Mouse (Mus musculus) limb, embryonic 11.5 days (tissue): Measurements from ENCODE around the gene Pdzrn3. TPM values are rescaled to one million over a fixed set of nuclear protein-coding genes. Genes with fewer than 3 reads are reported as not detected.

Source experiments
- ATAC-seq: fragments of 200-750 bp; cut with Nextera tagmentation; 2 replicates; pipeline ENCODE4 v1.8.0; 2017; ENCODE audit warnings: low read depth; ENCODE audit not compliant: insufficient number of reproducible peaks, low FRiP score, low TSS enrichment
- DNase-seq: peaks from one replicate; pipeline ENCODE4 v3.0.0-alpha.2; 2015; ENCODE audit warnings: low spot score
- H3K27ac ChIP-seq: fragments of 300-500 bp; sonication (generic); replicated peaks from 2 replicates; pipeline ENCODE4 v1.5.1; 2014; ENCODE audit warnings: low read depth, mild to moderate bottlenecking, low read length
- H3K27me3 ChIP-seq: fragments of 300-500 bp; sonication (generic); 2 replicates; pipeline ENCODE4 v1.6.1; 2014; ENCODE audit warnings: mild to moderate bottlenecking, low read length, mixed read lengths; ENCODE audit not compliant: control insufficient read depth, insufficient read depth
- H3K36me3 ChIP-seq: fragments of 300-500 bp; sonication (generic); 2 replicates; pipeline ENCODE4 v1.6.1; 2014; ENCODE audit warnings: mild to moderate bottlenecking, low read length, moderate library complexity, mixed read lengths; ENCODE audit not compliant: control insufficient read depth, insufficient read depth
- H3K4me1 ChIP-seq: fragments of 300-500 bp; sonication (generic); 2 replicates; pipeline ENCODE4 v1.6.1; 2014; ENCODE audit warnings: low read length, mixed read lengths; ENCODE audit not compliant: control insufficient read depth, insufficient read depth
- H3K4me2 ChIP-seq: fragments of 300-500 bp; sonication (generic); 2 replicates; pipeline ENCODE4 v1.6.1; 2014; ENCODE audit warnings: low read depth, mild to moderate bottlenecking, moderate library complexity; ENCODE audit not compliant: severe bottlenecking
- H3K4me3 ChIP-seq: fragments of 300-500 bp; sonication (generic); 2 replicates; pipeline ENCODE4 v1.5.1; 2014; ENCODE audit warnings: low read depth, low read length
- H3K9ac ChIP-seq: fragments of 300-500 bp; sonication (generic); 2 replicates; pipeline ENCODE4 v1.6.1; 2014; ENCODE audit warnings: mild to moderate bottlenecking, low read length
- H3K9me3 ChIP-seq: fragments of 300-500 bp; sonication (generic); 2 replicates; pipeline ENCODE4 v1.6.1; 2016; ENCODE audit warnings: low read length; ENCODE audit not compliant: control insufficient read depth
- WGBS: fragments of 180-500 bp; shearing (Covaris S2); extraction: QIAGEN DNeasy Blood & Tissue Kit; methylation state at CpG from one replicate; pipeline ENCODE4 v1.1.7; 2014; 5-methylcytosine and 5-hydroxymethylcytosine counted together
- polyA plus RNA-seq: library from polyadenylated mRNA; unstranded; fragments of >200 nt; fragmentation: Nextera tagmentation; extraction: Ambion mirVana; gene quantifications from 2 replicates; pipeline ENCODE4 v1.2.1, GENCODE M21; 2014

The Pdzrn3 gene
- polyA plus RNA-seq, 1 experiment from 2014 or later = 11.1 TPM

- H3K4me1 ChIP-seq = peaks cover 7% of the 10 kb centered on the region
- ATAC-seq = no peak
- no peak overlapping the region for H3K4me3 ChIP-seq
- H3K9me3 ChIP-seq = no peaks in the 10 kb centered on the region
- no peak for DNase-seq
- H3K27me3 ChIP-seq = no peaks in the 10 kb centered on the region
- no peak overlapping the region for H3K9ac ChIP-seq
- no peak overlapping the region for H3K27ac ChIP-seq
- no peaks in the 10 kb centered on the region for H3K36me3 ChIP-seq
- no peak overlapping the region for H3K4me2 ChIP-seq
- 81% methylated on average over 1 of the region's 1 CpGs for WGBS
Measured at GRCm38 (mm10) chr6:101351100-101351499, 26.6 kb downstream of the Pdzrn3 start.

- no peak for DNase-seq
- H3K4me3 ChIP-seq = no peak overlapping the region
- H3K27ac ChIP-seq = no peak overlapping the region
- H3K36me3 ChIP-seq = no peaks in the 10 kb centered on the region
- ATAC-seq = no peak
- no peaks in the 10 kb centered on the region for H3K9me3 ChIP-seq
- H3K27me3 ChIP-seq = no peaks in the 10 kb centered on the region
- H3K4me2 ChIP-seq = no peak overlapping the region
- 60% methylated on average over 7 of the region's 7 CpGs for WGBS
- peaks cover 9% of the 10 kb centered on the region for H3K4me1 ChIP-seq
- H3K9ac ChIP-seq = no peak overlapping the region
Measured at GRCm38 (mm10) chr6:101350414-101350973, 27.2 kb downstream of the Pdzrn3 start.

- Histone ChIP-seq H3K27me3 (no peaks in the 10 kb centered on the region), H3K27ac (no peak overlapping the region), H3K4me3 (no peak overlapping the region), H3K4me1 (peaks cover 2% of the 10 kb centered on the region; the same call in 1 of the 2 replicates), H3K36me3 (no peaks in the 10 kb centered on the region), H3K4me2 (no peak overlapping the region), H3K9me3 (no peaks in the 10 kb centered on the region), H3K9ac (no peak overlapping the region)
- ATAC-seq (no peak), DNase-seq (no peak)
- WGBS = 93% methylated on average over 5 of the region's 5 CpGs
Measured at GRCm38 (mm10) chr6:101348496-101348895, 29.2 kb downstream of the Pdzrn3 start.

- H3K27ac ChIP-seq = no peak overlapping the region
- DNase-seq (no peak), ATAC-seq (no peak)
- WGBS = 91% methylated on average over 7 of the region's 7 CpGs
- H3K4me3 ChIP-seq = no peak overlapping the region
- no peaks in the 10 kb centered on the region for H3K27me3 ChIP-seq
- no peaks in the 10 kb centered on the region for H3K9me3 ChIP-seq
- no peaks in the 10 kb centered on the region for H3K36me3 ChIP-seq
- no peak overlapping the region for H3K4me2 ChIP-seq
- H3K4me1 ChIP-seq = no peaks in the 10 kb centered on the region
- no peak overlapping the region for H3K9ac ChIP-seq
Measured at GRCm38 (mm10) chr6:101340051-101340450, 37.6 kb downstream of the Pdzrn3 start.

GRCm38 (mm10) chr6:101337842-101338528, 39.7 kb downstream of the Pdzrn3 start:
- H3K4me2 ChIP-seq = no peak overlapping the region
- 58% methylated on average over 10 of the region's 10 CpGs for WGBS
- peaks cover 6% of the 10 kb centered on the region; the same call in 1 of the 2 replicates for H3K4me1 ChIP-seq
- H3K4me3 ChIP-seq = no peak overlapping the region
- H3K9ac ChIP-seq = no peak overlapping the region
- no peak for DNase-seq
- no peak overlapping the region for H3K27ac ChIP-seq
- H3K27me3 ChIP-seq = no peaks in the 10 kb centered on the region
- H3K9me3 ChIP-seq = no peaks in the 10 kb centered on the region
- H3K36me3 ChIP-seq = no peaks in the 10 kb centered on the region
- ATAC-seq = no peak

GRCm38 (mm10) chr6:101336660-101337059, 41.0 kb downstream of the Pdzrn3 start:
- Histone ChIP-seq H3K27me3 (no peaks in the 10 kb centered on the region), H3K4me2 (no peak overlapping the region), H3K36me3 (no peaks in the 10 kb centered on the region), H3K9ac (no peak overlapping the region), H3K27ac (no peak overlapping the region), H3K4me1 (peaks cover 14% of the 10 kb centered on the region; the same call in 1 of the 2 replicates), H3K4me3 (no peak overlapping the region), H3K9me3 (no peaks in the 10 kb centered on the region)
- WGBS = 90% methylated on average over 10 of the region's 10 CpGs
- DNase-seq = no peak
- ATAC-seq = no peak

GRCm38 (mm10) chr6:101335744-101336143, 42.0 kb downstream of the Pdzrn3 start:
- H3K27me3 ChIP-seq = no peaks in the 10 kb centered on the region
- H3K4me2 ChIP-seq = no peak overlapping the region
- no peak for DNase-seq
- H3K9ac ChIP-seq = no peak overlapping the region
- 96% methylated on average over 1 of the region's 1 CpGs for WGBS
- H3K9me3 ChIP-seq = no peaks in the 10 kb centered on the region
- no peaks in the 10 kb centered on the region for H3K36me3 ChIP-seq
- no peak for ATAC-seq
- no peak overlapping the region for H3K27ac ChIP-seq
- no peak overlapping the region for H3K4me3 ChIP-seq
- H3K4me1 ChIP-seq = peaks cover 18% of the 10 kb centered on the region; the same call in 1 of the 2 replicates

GRCm38 (mm10) chr6:101334495-101334894, 43.2 kb downstream of the Pdzrn3 start:
- Histone ChIP-seq H3K9me3 (no peaks in the 10 kb centered on the region), H3K36me3 (no peaks in the 10 kb centered on the region), H3K4me3 (no peak overlapping the region), H3K27me3 (no peaks in the 10 kb centered on the region), H3K4me1 (peaks cover 28% of the 10 kb centered on the region), H3K9ac (no peak overlapping the region), H3K27ac (no peak overlapping the region), H3K4me2 (no peak overlapping the region)
- DNase-seq (no peak), ATAC-seq (no peak)
- WGBS = 65% methylated on average over 3 of the region's 3 CpGs
